Mouse (Mus musculus): ENCODE results near the gene Gm17332. TPM values are rescaled to one million over a fixed set of nuclear protein-coding genes. Genes with fewer than 3 reads are reported as not detected.

The Gm17332 gene
- not detected for polyA plus RNA-seq (2017; shearing (Covaris generic))

GRCm38 (mm10) chr11:31182362-31182761 lies at the start of gene Gm17332:
TSS of gene Gm17332 (minus strand) at chr11:31182462.

Other genes starting within 250 kb of the Gm17332 start
- 4.7 TPM for gene Erlec1, start 228.1 kb downstream of the Gm17332 start, polyA plus RNA-seq (2017; shearing (Covaris generic))
- gene Chac2, start 196.1 kb downstream of the Gm17332 start, polyA plus RNA-seq (2017; shearing (Covaris generic)): 4.4 TPM
- gene Stc2, start 187.6 kb upstream of the Gm17332 start, polyA plus RNA-seq (2017; shearing (Covaris generic)): not detected

Data from naive thymus-derived CD4-positive, alpha-beta T cell, adult 5 months (primary cell).